Mouse (Mus musculus) adrenal gland, postnatal 4 days (tissue): ENCODE data around the gene Col13a1. TPM values are rescaled to one million over a fixed set of nuclear protein-coding genes. Genes with fewer than 3 reads are reported as not detected.

Experiments
- DNase-seq, 2 experiments: peaks; one replicate each; pipeline ENCODE4 v3.0.0; 2021 to 2022; ENCODE audit warnings: low spot score in 2 of 2, mixed read lengths in 2 of 2
- total RNA-seq, 2 experiments: library from RNA; stranded (reverse); gene quantifications; 2 replicates each; pipeline ENCODE4 v1.2.3; 2021

Gene Col13a1
- total RNA-seq, 2 experiments from 2014 or later: 17.5 to 19.8 TPM

DNA sequence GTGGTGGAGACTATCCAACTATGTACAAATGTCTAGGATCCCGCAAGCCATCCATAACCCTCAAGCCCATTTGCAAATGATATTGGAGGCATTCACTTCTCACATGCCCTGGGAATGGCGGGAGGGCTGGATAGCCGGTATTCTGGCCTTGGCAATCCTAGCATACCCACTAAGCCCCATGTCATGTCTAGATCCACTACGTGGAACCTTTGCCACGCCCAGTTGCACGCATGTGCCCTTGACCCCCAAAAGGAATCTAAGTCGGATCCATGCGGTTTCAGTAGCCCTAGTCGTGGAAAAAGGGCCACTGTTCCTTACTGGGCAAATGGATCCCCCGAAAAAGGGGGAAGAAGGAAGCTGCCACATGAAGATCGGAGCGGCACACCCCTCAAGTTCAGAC, 147.7 kb downstream of the Col13a1 start:
- no peak for DNase-seq

DNA sequence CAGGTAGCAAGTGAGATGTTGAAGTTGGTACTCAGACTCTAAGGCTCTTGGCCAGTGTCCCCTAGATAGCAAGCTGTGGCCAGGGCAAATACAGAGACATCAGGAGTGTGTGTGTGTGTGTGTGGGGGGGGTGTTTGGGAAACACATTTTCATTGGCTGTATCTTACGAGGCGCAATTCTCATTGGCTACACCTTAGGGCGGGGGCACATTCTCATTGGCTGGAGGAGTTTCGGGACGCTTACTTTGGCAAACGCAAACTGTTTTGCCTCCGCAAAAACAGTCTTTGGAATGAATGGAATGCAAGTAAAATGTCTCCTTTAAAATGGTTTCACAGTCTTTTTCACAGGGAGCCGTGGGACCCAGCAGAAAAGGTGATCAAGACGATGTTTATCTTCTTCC, 148.1 kb downstream of the Col13a1 start:
- DNase-seq: no peak

DNA sequence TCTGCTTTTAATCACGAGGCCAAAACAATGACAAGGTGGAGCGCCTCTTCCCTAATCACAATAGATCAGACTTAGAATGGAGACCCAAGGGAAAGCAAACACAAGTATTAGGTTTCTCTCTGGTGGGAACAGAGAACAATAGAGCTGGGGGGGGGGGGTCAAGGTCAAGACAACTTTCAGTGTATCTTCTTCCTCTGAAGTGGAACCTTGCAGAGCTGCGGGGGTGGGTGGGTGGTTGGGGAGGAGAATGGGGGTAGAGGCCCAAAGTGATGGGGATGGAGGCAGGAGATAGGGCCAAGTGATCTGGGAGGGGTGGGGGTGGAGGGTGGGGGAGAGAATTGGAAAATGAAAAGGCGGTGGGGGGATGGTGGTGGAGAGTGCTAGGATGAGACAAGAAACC, 149.9 kb downstream of the Col13a1 start:
- no peak for DNase-seq

DNA sequence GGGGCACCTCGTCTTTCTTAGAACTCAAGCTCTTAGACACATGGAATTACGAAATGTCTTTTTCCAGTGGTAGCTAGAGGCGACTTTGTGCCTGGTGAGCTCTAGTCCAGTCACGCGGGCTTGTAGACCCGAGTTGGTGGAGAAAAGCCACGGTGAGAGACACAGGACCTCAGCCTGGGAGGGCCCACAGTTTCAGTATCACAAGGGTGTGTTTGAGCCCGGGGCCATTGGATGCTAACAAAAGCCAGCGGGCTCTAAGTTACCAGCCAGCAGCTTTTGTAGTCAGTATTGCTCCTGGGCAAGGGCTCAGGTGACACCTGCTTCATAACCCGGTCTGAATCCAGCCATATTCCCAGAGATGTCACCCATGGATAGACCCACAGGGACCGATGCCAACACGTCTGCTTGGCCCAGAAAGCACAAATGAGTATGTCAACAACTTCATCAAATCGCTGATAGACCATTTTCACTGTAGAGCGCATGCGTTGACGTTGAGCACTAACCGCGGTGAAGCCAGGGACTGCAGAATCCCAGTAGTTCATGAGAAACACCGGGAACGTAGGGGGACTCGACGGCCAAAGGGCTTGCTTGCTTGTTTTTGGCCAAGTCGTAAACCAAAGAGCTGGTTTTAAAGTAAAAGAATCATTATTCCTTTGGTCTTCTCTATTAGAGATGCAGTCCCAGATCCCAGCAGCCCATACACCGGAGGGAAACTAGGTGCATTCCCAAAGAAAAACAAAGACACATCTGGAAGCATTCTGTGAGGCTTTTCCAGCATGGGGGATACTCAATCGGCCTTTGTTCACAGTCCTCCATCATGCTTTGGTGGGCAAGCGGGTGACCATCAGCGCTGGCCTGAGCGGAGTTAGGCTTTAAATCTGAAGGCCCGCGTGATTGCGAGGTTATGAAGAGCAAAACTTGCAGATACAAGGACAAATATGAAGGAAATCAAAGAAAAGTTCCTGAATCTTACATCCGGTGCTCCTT, 150.7 kb downstream of the Col13a1 start:
- no peak for DNase-seq

DNA sequence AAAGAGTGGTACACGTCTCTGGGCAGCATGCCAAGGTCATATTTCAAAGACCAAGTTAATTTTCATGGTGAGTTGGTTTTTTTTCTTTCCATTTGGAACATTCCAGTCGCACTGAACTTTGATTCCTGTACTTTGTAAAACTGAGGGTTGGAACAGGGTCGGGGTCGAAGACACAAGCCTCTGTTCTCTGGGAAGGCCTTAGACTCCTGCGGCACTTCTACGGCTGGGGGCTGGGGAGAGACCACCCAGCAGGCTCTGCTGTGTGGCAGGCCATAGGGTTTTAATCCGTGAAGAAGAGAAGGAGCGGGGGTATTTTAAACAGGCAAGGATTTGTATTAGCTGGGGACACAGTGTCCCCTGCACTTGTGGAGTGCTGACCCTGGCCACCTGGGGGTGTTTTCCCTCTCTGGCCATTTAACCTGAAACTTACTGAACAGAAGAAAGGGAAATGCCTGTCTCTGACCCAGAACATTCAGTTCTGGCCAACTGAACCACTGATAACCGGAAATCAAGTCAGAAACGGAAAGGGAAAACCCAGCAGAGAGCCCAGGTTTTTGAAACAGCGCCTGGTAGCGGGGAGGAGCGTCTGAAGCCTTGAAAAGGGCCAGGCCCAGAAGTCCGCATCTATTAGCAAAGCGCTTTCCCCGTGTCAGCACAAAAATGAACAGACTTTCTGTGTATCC, 152.0 kb downstream of the Col13a1 start:
- no peak for DNase-seq

DNA sequence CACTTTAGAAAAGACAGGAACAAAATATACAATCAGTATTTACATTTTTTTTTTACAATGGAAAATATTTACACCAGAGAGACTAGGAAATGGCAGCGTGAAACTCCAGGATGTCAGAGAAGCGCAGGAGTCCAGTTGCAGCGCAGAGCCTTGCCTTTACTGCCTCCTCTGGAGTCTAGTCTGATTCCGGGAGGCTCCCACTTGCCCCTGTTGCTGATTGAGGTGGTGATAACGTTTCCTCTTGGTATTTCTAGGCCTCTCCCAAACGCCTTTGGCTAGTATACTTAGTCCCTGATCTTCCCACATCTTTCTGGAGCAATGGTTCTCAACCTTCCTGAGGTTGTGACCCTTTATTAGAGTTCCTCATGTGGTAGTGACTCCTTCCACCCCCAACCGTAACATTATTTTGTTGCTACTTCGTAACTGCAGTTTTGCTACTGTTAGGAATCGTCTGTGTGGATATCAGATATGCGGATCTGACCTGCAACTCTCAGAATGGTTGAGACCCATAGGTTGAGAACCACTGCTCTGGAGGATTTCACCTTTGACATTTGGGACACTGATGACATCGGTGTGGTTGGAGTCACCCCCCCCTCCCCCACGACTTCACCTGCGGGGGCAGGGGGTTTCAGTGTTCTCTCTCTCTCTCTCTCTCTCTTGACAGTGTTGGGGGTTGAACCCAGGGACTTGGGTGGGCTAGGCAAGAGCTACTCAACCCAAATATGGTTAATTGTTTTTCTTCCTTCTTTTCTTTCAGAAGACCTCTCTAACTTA, 152.7 kb downstream of the Col13a1 start:
- DNase-seq: no peak

DNA sequence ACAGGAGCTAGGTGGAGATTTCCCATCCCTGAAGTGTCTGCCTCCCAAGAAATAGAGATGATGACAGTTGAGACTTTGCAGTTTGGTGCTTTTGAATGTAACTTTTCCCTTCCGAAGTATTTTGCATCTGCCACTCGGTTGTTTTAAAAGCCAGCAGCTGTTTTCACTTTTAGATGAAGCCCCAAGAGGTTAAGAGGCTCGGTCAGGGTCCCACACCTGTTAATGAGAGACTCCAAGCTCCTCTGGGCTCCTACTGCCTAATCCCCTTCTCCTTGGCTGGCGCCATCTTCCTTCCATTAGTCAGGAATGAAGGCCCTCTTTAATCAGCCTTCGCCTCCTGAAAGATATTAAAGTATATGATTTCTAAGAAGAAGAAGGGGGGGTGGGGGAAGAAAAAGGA, 153.4 kb downstream of the Col13a1 start:
- DNase-seq: no peak

DNA sequence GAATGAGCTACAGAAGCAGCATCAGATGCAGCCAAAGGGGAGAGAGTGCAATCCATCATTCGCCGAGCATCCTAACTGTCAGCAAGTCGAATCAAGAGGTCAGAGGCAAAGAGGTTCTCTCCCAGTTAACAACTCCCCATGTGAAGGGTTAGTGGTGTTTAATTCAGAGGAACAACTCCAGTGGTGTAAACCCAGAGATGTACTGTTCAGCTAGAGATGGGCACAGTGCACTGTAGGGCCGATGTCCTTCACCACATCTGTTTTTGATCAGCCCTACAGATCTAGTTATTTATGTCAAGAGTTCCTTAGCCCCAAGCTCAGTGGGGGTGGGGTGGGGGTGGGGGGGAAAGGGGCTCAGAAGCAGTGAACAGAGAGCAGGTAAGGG, 155.2 kb downstream of the Col13a1 start:
- no peak for DNase-seq

DNA sequence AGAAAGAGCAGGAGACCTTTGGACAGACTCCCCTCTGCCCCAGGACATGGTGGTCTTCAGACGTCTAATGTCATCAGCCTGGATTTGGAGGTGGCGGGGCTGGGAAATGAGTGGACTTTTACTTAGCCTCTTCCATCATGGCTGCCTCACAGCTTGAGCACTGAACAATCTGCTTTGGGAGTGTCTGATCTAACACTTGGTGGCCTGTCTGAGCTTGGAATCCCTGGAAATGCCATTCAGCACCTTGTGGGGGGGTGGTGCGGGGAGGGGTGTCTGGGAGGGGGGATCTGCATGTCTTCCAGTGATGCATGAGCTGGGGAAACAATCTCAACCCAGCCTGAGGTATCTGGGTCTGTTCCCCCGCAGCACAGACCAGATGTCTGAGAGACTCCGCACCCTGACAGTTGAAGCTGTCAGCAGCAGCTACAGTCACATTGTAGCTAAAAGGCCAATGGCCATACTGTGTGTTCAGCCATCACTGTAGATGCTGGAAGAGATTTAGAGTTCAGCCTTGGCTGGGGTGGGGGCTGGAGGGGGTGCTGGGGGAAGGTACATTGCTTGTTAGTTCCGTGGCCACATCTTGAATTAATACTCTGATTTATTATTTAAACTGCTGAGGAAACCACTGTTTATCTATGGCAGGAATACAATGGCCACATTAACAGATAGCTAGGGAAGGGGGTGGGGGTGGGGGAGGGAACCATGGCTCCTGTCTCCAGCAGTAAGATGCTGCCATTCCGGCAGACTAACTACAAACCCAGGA, 155.8 kb downstream of the Col13a1 start:
- no peak for DNase-seq

DNA sequence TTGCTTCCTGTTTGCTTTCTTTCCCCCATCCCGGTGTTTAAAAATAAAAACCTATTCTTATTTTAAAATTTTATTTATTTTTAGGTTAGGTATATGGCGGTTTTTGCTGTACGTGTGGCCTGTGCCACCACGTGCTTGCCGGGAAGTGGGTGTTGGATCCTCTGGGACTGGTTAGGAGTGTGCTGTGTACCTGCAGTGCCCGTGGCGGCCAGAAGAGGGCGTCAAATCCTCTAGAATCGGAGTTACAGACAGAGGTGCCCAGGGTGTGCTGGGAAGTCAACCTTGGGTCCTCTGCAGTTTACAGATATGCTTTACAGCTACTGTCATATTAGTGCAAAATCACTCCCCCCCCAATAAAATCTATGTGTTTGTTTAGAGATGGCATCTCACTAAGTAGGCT, 158.9 kb downstream of the Col13a1 start:
- no peak for DNase-seq

DNA sequence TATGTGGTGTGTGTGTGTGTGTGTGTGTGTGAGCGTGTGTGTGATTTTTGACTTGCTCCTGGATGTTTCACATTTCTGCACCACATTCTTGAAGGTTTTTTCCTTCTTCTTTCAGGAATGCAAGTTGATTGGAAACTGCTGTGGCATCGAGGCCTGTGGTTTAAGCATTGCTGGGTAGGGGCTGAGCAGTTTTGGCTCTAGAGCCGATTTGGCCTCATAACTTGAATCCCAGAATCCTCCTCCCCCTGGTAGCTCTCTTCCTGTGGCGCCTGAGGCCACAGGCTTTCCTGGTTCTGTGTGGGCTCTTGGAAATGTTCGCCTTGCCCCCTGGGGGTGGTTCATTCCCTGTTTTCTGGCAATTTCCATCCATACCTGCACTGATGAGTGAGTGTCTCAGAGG, 166.9 kb downstream of the Col13a1 start:
- no peak for DNase-seq

DNA sequence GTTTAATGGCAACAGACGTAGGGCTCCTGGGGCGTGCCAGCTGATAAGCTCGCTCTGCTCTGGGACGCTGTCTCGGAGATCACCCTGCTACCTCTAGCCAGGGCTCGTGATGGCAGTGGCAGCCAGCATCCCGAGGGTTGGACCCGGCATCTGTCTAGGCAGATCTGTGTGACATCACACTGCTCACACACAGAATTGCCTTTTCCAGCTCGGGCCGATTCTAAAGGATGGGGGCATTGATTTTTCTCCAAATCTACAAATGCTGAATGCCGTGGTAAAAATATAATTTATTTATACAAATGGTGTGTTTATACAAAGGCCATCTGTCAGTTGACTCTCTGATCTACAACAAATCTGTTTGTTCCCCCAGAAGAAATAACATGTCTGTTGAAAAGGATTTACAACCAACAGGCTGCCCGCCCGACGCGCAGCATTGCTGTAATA, 180.8 kb downstream of the Col13a1 start:
- no peak for DNase-seq

DNA sequence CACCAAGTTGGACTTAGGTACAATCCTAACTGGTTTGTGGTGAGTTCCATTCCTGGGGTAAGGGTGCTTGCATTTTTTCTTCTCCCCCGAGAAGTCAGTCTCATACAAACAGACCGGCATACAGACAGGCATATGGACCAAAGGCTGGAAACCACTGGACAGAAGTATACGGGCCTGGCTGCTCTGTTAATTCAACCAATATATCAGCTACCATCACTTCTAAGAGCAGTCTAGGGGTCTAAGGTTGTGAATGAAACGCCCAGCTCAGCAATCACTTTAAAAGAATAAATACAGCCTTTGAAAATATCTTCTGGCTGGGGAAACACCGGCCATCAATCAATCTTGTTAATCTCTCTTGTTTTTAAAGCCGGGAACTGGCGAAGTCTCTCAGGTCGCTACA, 183.4 kb downstream of the Col13a1 start:
- DNase-seq: no peak

DNA sequence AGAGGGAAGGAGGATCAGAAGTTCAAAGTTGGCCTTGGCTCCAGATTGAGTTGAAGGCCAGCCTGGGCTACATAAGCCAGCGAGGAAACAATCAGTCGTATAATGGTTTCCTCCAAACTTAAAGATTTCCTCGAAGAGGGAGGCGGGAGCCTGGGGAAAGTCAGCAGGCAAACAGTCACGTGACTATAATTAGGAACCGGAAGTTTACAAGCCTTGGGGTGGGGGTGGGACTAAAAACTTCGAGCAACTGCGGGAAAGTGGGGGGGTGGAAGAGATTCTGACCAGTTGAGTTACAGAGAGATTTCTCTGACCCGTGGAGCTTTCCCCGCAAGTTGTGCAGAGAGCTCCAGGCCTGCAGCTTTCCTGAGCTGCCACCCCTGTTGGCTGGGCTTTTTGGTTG, 183.9 kb downstream of the Col13a1 start:
- DNase-seq: no peak

DNA sequence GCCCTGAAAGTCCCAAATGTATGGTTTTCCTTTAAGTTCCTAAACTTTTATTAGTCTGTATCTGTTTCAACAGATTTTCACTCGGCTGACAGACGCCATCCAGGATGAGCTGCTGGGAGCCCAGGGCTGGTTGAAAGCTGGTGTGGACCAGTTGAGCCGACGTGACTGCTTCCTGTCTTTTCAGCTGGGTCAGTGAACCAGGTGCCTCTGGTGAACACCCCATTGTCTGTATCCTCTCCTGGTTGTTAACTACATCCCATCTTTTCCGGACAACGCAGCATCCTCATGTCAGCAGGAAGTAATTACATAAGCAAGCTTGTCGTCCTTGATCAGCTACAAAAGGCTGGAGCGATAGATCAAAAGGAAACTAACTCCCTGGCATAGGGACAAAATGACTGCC, 185.9 kb downstream of the Col13a1 start:
- DNase-seq: no peak

DNA sequence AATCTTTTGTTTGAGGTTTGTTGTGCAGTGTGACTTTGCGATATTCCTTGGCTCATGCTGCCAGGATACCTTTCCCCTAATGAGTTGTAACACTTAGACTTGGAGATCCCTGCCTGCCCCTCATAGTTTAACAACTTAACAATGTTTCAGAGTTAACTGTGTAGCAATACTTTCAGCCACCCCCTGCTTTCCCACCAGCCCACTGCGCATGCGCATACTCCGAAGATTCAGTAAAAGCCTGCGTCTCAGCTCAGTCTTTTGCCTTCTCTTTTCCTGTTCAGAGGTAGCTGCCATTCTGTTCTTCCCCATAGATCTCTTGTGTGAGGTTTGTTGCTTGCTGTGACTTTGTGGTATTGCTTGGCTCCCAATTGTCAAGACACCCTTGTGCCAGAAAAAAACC, 190.4 kb downstream of the Col13a1 start:
- no peak for DNase-seq

Other genes with a start within 250 kb of the Col13a1 start
- 10 to 100 TPM; 35.2 to 35.4 TPM for gene H2afy2, start 195.0 kb downstream of the Col13a1 start, total RNA-seq
- gene Neurog3, start 154.0 kb upstream of the Col13a1 start, total RNA-seq: not detected
- gene Fam241b, start 164.8 kb upstream of the Col13a1 start, total RNA-seq: 1 to 10 TPM; 5.2 to 6.0 TPM